Mouse (Mus musculus): ENCODE measurements around the gene 5730596B20Rik. TPM values are rescaled to one million over a fixed set of nuclear protein-coding genes. Genes with fewer than 3 reads are reported as not detected.

The 5730596B20Rik gene
- polyA plus RNA-seq, 1 experiment from 2014 or later, result 2.6 TPM

DNA sequence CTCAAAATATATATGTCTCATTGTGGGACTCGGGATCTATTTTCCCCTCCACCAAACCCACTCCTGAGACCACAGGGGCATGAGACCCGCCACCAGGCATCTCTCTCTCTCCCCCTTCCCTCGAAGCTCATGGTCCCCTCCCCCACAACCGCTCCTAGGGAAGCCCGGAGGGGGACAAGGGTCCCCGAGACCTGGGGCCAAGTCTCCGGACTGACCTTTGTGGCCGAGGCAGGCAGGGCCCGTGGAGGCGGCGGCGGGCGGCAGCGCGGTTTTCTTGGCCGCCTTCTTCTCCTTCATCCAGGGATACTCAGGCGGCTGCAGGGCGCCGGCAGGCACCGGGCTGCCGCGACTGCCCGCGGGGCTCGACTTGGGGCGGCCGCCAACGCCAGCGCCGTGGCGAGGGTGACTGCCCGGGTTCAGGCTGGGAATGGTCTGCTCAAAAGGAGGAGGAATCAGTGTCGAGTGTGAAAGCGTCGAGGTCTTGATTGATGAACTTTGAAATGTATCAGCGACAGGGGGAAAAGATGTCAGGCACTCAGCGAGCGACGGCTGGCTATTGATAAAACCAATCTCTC, 13.2 kb upstream of the 5730596B20Rik start:
- Histone ChIP-seq H3K4me1 (peaks cover 26% of the 10 kb centered on the region), H3K9me3 (no peaks in the 10 kb centered on the region), H3K4me2 (peak overlapping the region; percentile 58), H3K9ac (peak overlapping the region; percentile 35), H3K36me3 (no peaks in the 10 kb centered on the region), H3K27ac (peak overlapping the region; percentile 89), H3K4me3 (replicated peaks) (peak overlapping the region; percentile 45), H3K27me3 (replicated peaks) (peaks cover 5% of the 10 kb centered on the region; the same call in 1 of the 2 replicates)
- no peak for ATAC-seq (ENCODE audit: insufficient read depth, low FRiP score, low read depth)
- 1% methylated on average over 31 of the region's 39 CpGs for WGBS

DNA sequence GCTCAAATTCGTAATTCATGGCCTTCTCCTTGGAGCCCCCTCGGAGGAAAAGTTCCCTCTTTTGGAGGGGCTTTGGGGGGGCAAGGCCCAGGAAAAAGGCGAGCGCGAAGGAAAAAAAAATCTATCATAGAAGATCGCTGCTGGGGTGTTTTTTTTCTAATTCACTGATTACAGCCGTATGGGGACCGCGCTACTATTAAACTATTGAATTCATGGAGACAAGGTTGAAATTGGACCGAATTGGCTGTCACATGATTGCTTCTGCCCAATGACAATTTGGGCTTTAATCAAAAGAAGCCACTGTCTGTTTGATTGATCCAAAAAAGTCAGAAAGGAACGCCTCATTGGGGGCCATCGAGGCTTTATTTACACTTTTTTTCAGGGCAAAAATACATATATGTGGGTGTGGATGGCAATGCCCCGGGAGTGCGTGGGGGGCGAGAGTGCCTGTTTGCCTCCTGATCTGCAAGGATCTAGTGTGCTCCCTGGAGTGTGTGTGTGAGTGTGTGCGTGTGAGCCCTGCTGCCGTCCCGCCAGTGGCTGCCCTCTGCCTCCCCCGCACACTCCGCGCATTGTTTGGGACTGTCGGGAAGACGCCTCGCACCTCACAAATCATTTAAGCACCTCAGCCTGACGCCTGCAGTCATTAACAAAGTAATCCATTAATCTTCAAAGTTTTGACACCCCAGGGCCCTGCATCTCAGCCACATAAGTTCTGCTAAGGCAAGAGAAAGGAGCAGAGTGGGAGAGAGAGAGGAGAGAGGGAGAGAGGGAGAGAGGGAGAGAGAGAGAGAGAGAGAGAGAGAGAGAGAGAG, 12.5 kb upstream of the 5730596B20Rik start, which contains the start of gene Hoxa2:
Gene Hoxa2, minus strand, starts transcription at position 206 of the 815 bp plus-strand sequence.
- peak; percentile 10; the same call in 1 of the 2 replicates for ATAC-seq (ENCODE audit: insufficient read depth, low FRiP score, low read depth)
- peak within 1 kb of the TSS; percentile 52 for H3K9ac ChIP-seq
- H3K27ac ChIP-seq, result peak within 1 kb of the TSS; percentile 89
- 4% methylated on average over 25 of the region's 25 CpGs for WGBS
- H3K4me3 ChIP-seq (replicated peaks), result peak within 1 kb of the TSS; percentile 45
- H3K27me3 ChIP-seq (replicated peaks), result peaks cover 6% of the 10 kb centered on the region; the same call in 1 of the 2 replicates
- no peaks in the 10 kb centered on the region for H3K36me3 ChIP-seq
- peak within 1 kb of the TSS; percentile 58 for H3K4me2 ChIP-seq
- H3K9me3 ChIP-seq, result no peaks in the 10 kb centered on the region
- peaks cover 20% of the 10 kb centered on the region for H3K4me1 ChIP-seq

DNA sequence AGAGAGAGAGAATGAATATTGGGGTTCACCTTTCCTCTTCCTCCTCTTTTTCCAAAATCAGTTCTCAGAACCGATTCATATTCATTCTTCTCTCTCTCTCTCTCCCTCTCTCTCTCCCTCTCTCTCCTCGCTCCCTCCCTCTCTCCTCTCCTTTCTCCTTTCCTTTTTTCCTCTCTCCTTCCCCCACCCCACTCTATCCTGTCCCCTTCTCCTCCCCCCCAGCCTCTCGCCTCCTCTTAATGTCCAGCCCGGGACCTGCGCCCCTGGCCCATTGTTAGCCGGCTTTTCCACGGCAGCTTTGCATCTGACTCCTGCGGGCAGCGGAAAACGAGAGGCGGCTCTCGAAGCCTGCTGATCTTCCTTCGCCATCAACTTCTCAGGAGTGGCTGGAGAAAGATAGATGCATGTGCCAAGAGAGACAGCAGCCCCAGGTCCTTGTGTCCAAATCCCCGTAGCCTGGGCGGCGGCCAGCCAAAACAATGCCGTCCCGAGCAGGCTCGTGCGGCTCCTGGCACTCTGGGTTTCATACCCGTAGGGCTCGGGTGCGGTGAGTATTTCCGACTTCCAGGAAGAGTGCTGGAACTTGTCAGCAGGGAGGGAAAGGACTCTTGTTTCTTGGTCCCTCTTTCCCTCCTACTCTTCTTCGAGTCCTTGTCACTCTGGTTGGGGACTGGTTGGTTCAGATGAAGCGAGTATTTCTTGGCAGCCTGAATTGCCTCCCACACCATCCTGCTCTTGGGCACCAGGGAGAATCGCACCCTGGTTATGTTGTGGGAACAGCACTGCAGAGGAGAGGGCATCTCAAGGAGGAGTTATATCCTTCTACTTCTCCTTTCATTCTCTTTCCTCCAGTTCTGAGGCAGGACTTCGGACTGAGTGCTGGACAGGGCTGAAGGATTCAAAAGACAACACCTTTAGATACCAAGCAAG, 11.6 kb upstream of the 5730596B20Rik start:
- Histone ChIP-seq H3K9ac (peak overlapping the region; percentile 52), H3K4me2 (peak overlapping the region; percentile 58), H3K4me1 (peaks cover 20% of the 10 kb centered on the region), H3K27me3 (replicated peaks) (peaks cover 9% of the 10 kb centered on the region), H3K27ac (peak overlapping the region; percentile 89), H3K4me3 (replicated peaks) (peak overlapping the region; percentile 45), H3K36me3 (no peaks in the 10 kb centered on the region), H3K9me3 (no peaks in the 10 kb centered on the region)
- no peak for ATAC-seq (ENCODE audit: insufficient read depth, low FRiP score, low read depth)
- WGBS, result 5% methylated on average over 28 of the region's 28 CpGs

DNA sequence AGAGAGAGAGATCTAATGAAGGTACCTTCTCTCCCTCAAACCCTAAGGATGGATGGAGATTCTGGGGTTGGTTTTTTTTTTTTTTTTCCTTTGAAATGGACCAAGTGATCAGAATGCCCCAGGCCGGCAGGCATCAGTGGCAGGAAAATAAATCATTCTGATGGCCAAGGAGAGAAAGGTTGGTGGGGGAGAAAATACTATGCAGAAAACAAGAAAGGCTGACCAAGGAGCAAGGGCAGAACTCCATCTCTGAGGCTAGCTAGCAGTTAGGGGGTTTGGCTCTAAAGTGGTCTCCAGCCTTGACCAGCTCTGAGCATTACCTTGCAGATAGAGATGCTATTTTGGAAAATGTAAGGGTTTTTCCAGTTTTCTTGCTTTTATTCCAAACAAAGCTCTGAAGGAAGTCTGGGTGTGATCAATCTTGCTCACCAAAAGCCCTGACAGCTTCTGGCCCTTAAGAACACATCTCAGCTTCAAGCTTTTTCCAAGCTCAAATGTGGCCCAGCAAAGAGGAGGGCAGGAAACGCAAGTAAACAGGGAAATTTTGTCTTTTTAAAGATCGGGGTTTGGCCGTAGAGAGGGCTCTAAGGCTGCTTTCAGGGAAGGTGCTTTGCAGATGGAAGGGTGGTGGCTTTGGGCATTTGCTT, 10.7 kb upstream of the 5730596B20Rik start:
- Histone ChIP-seq H3K4me1 (peaks cover 27% of the 10 kb centered on the region), H3K4me2 (peak overlapping the region; percentile 58), H3K27me3 (replicated peaks) (peaks cover 15% of the 10 kb centered on the region), H3K4me3 (replicated peaks) (peak overlapping the region; percentile 45), H3K9me3 (no peaks in the 10 kb centered on the region), H3K9ac (peak overlapping the region; percentile 20; the same call in 1 of the 2 replicates), H3K27ac (peak overlapping the region; percentile 89), H3K36me3 (no peaks in the 10 kb centered on the region)
- ATAC-seq (ENCODE audit: insufficient read depth, low FRiP score, low read depth), result no peak
- 10% methylated on average over 4 of the region's 4 CpGs for WGBS

DNA sequence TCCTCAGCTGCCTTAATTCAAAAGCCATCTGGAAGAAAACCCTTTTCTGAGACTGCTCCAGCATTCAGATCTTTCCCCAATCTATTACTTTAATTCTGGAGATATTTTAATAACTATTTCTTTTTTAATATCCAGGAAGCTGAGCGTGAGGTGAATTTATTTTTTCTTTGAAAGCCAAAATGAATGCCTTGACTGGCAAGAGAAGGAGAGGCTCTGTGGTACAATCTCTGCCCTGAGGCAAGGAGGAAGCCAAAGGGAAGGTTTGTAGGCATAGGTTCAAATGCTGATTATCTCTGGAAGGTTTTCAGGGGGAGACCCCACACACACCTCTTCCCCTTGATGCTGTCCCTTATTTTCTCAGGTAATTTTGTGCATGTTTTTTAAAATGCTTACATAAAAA, 10.1 kb upstream of the 5730596B20Rik start:
- Histone ChIP-seq H3K27ac (peak overlapping the region; percentile 89), H3K4me3 (replicated peaks) (peak overlapping the region; percentile 45), H3K9me3 (no peaks in the 10 kb centered on the region), H3K9ac (peak overlapping the region; percentile 45; the same call in 1 of the 2 replicates), H3K4me2 (peak overlapping the region; percentile 58), H3K4me1 (peaks cover 33% of the 10 kb centered on the region), H3K27me3 (replicated peaks) (peaks cover 16% of the 10 kb centered on the region), H3K36me3 (no peaks in the 10 kb centered on the region)
- ATAC-seq (ENCODE audit: insufficient read depth, low FRiP score, low read depth), result no peak
- WGBS, result 30% methylated on average over 1 of the region's 1 CpGs

DNA sequence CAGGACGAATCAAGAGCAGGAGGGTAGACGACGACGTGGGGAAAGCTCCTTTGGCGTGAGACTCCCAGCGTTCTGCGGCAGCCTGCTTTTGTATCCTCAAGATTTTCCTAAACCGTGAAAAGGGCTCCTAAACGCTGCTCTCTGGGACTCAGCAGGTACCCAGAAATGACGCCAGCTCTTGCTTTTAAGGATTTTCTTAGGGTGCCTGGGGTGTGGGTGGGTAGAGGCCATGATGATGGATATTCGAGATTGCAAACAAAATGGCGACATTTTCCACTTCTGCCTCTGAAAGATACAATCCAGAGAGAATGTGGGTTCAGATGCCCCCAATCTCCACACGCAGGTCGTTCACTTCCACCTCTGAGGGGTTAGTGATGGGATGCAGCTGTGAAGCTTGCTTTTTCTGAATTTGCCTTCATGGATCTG, 9.5 kb upstream of the 5730596B20Rik start:
- Histone ChIP-seq H3K4me3 (replicated peaks) (peak overlapping the region; percentile 45), H3K4me2 (peak overlapping the region; percentile 58), H3K9ac (peak overlapping the region; percentile 45; the same call in 1 of the 2 replicates), H3K27me3 (replicated peaks) (peaks cover 21% of the 10 kb centered on the region), H3K27ac (peak overlapping the region; percentile 89), H3K9me3 (no peaks in the 10 kb centered on the region), H3K36me3 (no peaks in the 10 kb centered on the region), H3K4me1 (peaks cover 38% of the 10 kb centered on the region)
- 25% methylated on average over 14 of the region's 14 CpGs for WGBS
- no peak for ATAC-seq (ENCODE audit: insufficient read depth, low FRiP score, low read depth)

DNA sequence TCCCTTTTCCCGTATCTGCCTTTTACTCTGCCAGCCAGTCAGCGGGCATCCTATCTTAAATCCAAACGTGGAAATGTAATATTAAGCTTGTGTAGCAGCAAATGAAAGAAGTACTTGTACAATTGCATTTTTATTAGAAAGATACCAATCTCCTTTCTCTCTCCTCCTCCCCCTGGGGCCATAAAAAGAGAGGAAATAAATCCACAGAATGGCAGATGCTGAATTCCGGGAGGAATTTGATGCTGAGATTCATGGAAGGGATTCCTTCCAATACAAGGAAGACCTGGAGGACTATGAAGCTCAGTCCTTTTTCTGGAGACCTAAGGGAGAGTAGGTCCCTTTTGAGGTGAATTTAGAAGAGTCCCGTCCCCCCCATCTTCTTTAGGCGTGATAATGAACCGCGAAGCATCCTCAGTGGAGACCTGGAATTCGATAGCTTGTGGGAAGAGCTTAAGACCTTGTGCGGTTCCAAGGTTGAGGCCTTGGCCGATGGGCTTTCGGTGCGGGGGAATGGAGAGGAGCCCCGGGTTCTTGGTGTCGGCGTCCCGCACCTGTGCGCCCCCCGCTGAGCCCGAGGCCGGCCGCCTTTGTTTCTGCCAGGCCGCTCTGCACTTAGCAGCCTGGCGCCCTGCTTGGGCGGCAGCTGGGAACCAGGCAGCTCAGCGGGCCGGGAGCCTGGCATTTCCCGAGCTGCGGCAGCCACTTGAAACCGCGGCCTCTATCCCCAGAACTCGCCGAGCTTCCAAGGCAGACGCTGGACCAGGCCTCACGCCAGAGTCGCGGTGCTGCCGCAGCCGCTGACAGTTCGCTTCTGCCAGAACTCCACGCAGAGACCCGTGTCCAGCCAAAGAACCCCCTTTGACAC, 8.9 kb upstream of the 5730596B20Rik start:
- peaks cover 38% of the 10 kb centered on the region for H3K4me1 ChIP-seq
- H3K27me3 ChIP-seq (replicated peaks), result peaks cover 21% of the 10 kb centered on the region
- WGBS, result 8% methylated on average over 42 of the region's 42 CpGs
- peak overlapping the region; percentile 89 for H3K27ac ChIP-seq
- H3K9ac ChIP-seq, result peak overlapping the region; percentile 45
- no peak for ATAC-seq (ENCODE audit: insufficient read depth, low FRiP score, low read depth)
- H3K4me2 ChIP-seq, result peak overlapping the region; percentile 58
- H3K4me3 ChIP-seq (replicated peaks), result peak overlapping the region; percentile 45
- no peaks in the 10 kb centered on the region for H3K9me3 ChIP-seq
- no peaks in the 10 kb centered on the region for H3K36me3 ChIP-seq

DNA sequence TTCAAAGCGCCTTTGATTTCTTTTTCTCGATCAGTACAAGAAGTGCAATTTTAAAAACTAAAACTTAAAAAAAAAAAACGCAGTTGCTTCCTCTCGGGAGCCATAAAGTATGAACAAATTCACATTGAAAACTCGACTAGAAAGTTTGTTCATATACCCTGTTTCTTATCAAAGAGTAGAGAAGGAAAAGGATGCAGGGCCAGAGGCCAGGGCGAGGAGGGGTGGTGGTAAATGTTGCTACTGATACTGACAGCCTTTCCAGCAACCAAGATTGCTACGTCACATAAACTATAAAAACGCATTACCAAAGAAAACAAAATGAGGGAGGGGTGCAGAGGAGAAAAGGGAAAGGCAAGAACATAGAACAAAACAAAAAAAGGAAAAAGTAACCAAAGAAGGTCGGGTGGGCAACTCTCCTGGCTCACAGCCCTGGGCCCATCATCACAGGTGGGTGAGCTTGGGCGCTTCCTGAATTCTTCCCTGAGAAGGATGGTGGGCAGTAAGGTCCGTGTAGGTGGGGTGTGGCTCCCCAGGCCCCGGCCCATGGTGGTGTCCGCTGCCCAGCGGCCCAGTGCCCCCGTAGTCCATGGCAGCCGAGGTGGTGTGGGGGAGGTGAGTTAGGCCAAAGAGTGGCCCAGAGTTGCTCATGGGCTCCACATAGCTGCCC, 7.7 kb upstream of the 5730596B20Rik start:
- Histone ChIP-seq H3K9ac (peak overlapping the region; percentile 32; the same call in 1 of the 2 replicates), H3K4me1 (peaks cover 38% of the 10 kb centered on the region), H3K4me3 (replicated peaks) (peak overlapping the region; percentile 25), H3K4me2 (peak overlapping the region; percentile 77), H3K36me3 (no peaks in the 10 kb centered on the region), H3K9me3 (no peaks in the 10 kb centered on the region), H3K27ac (peak overlapping the region; percentile 97), H3K27me3 (replicated peaks) (peaks cover 21% of the 10 kb centered on the region)
- no peak for ATAC-seq (ENCODE audit: insufficient read depth, low FRiP score, low read depth)
- WGBS, result 25% methylated on average over 16 of the region's 16 CpGs

DNA sequence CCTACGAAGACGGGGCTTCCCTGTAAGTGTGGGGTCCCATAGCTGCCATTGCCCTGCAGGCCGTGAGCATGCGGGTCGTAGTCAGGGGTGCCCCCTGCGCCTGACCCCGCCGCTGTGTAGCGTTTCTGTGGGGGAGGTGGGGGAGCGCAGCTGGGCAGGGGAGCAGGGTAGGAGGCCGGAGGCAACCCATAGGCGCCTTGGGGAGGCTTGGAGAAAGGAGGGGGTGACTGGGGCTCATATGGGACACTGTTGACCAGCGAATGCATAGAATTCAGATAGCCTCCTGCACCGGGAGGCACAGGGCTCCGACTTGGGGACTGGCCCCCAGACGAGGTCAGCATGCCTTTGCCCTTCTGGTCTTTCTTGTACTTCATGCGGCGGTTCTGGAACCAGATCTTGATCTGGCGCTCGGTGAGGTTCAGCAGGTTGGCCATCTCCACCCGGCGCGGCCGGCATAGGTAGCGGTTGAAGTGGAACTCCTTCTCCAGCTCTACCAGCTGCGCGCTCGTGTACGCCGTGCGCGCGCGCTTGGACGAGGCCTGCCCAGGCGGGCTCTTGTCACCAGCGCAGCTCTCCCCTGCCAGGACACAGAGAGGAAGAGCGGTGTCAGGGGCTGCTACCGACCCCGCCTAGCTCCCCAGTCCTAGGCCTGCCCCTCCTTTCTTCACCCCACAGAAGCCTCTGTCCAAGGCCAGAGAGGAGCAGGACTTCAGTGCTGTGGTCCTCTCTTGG, 7.0 kb upstream of the 5730596B20Rik start:
- Histone ChIP-seq H3K4me3 (replicated peaks) (peak overlapping the region; percentile 25), H3K9ac (peak overlapping the region; percentile 32; the same call in 1 of the 2 replicates), H3K27me3 (replicated peaks) (peaks cover 21% of the 10 kb centered on the region), H3K9me3 (no peaks in the 10 kb centered on the region), H3K27ac (peak overlapping the region; percentile 97), H3K4me1 (peaks cover 36% of the 10 kb centered on the region), H3K36me3 (no peaks in the 10 kb centered on the region), H3K4me2 (peak overlapping the region; percentile 77)
- 11% methylated on average over 40 of the region's 40 CpGs for WGBS
- ATAC-seq (ENCODE audit: insufficient read depth, low FRiP score, low read depth), result no peak; the same call in 1 of the 2 replicates
